Mouse (Mus musculus) E14TG2a.4 (cell line): ENCODE results near the gene Cdiptos.

Experiments used
- CTCF ChIP-seq: conservative IDR thresholded peaks from 2 replicates; pipeline ENCODE4 v1.5.1; 2014; ENCODE audit warnings: low read length
- NANOG ChIP-seq: IDR thresholded peaks from 2 replicates; pipeline ENCODE4 v1.6.1; 2014; ENCODE audit warnings: borderline replicate concordance, low read length, mixed read lengths
- POU5F1 ChIP-seq: IDR thresholded peaks from 2 replicates; pipeline ENCODE4 v1.6.1; 2014; ENCODE audit warnings: low read length, borderline replicate concordance

- TF ChIP-seq CTCF (no peak), POU5F1 (no peak), NANOG (no peak)
Measured at GRCm38 (mm10) chr7:127013385-127013784, 37.5 kb upstream of the Cdiptos start.
